Mouse (Mus musculus): ENCODE measurements at regions not wholly inside any gene's neighbourhood (a gene's known extent, or its start where the extent isn't known, plus 50 kb on each side); places are given as distances from the start of the nearest gene placed in this dataset.
"Not testable (repeated sequence)": the region's sequence is repeated elsewhere in the genome, so short reads cannot be mapped to it uniquely, and the experiment has no call there.

DNA sequence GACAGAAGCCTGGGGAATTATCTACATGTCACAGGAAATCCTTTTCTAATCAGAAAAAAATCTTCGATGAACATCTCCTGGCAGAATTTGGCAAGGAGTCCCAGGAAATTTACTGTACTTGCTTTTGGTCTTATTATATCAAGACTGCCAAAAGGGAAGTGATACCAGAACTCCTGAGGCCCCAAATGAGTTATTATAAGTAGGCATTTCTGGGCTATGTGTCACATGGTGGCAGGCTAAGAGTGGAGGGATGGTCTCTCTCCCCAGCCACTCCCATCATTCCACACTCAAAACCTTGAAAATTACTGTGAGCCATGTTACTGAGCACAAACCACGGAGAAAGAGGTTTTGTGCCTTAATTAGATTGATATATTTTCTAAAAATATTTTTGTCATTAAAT is 94.0 kb upstream of the Cdk6 start:
- no peak for DNase-seq (ENCODE audit: low spot score)

GRCm38 (mm10) chr5:3250273-3250672 is 91.0 kb upstream of the Cdk6 start:
- DNase-seq (ENCODE audit: low spot score), result no peak

GRCm38 (mm10) chr5:3260289-3260688 is 81.0 kb upstream of the Cdk6 start:
- no peak for DNase-seq (ENCODE audit: low spot score)

GRCm38 (mm10) chr5:3264988-3265738 is 76.1 kb upstream of the Cdk6 start:
- DNase-seq (ENCODE audit: low spot score), result not testable (repeated sequence)

- no peak for DNase-seq (ENCODE audit: low spot score)
Observed at GRCm38 (mm10) chr5:3267021-3267420, 74.3 kb upstream of the Cdk6 start.

DNA sequence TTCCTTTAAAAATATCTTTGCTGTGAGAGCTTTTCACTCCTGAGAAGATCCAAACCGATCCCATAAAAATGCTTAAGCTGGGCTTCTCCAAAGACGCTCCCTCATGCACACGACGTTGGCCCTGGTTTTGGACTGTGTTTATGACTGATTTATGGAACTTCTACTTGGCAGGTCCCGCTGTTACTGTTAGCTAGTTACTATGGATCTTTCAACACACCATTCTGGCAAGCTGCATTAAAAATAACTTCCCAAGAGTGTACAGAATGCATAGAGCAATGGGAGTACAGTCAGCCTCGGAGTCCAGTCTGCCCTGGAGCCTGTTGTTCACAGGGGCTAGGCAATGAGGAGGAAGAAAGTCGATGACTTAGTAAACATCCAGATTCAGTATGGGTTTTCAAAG is 71.5 kb upstream of the Cdk6 start:
- DNase-seq (ENCODE audit: low spot score), result no peak

GRCm38 (mm10) chr5:3273140-3273539 is 68.1 kb upstream of the Cdk6 start:
- DNase-seq (ENCODE audit: low spot score), result not testable (repeated sequence)

- not testable (repeated sequence) for DNase-seq (ENCODE audit: low spot score)
Observed at GRCm38 (mm10) chr5:3277241-3277640, 64.0 kb upstream of the Cdk6 start.

DNA sequence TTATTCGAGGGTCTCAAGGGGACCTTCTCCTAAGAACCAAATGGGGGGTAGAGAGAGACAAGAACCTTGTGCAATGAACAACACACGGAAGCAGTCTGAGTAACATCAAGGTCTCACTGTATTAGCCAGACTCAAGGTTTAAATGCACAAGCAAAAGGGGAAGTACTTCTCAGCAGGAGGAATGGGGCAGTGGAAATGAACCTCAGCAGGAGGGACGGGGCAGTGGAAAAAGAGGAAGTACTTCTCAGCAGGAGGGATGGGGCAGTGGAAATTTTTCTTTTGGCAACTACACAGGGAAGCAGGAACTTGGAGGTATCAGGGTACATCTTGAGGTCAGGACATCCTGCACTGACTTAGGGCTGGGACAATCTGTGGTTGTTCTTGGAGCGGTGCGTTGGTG is 62.3 kb upstream of the Cdk6 start:
- not testable (repeated sequence) for DNase-seq (ENCODE audit: low spot score)

- DNase-seq (ENCODE audit: low spot score), result not testable (repeated sequence)
Observed at GRCm38 (mm10) chr5:3281911-3282506, 59.3 kb upstream of the Cdk6 start.

- DNase-seq (ENCODE audit: low spot score), result no peak
Observed at GRCm38 (mm10) chr5:3283083-3283482, 58.2 kb upstream of the Cdk6 start.

DNA sequence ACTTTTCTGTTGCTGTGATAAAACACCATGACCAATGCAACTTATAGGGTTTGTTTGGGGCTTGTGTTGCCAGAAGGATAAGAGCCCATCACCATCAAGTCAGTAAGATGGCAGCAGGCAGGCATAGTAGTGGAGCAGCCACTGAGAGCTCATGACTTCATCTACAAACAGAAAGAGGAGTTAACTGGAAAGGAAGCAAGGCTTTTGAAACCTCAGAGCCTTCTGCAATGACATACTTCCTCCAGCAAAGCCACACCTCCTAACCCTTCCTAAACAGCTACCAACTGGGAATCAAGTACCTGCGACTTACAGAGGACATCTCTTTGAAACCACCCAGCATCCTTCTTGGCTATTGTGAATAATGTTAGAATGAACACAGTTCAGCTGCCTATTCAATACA is 57.0 kb upstream of the Cdk6 start:
- DNase-seq (ENCODE audit: low spot score), result not testable (repeated sequence)

GRCm38 (mm10) chr5:3289991-3290417 is 51.3 kb upstream of the Cdk6 start:
- DNase-seq (ENCODE audit: low spot score), result not testable (repeated sequence)
